Mouse (Mus musculus): Measurements from ENCODE around the gene Arpin. TPM values are rescaled to one million over a fixed set of nuclear protein-coding genes. Genes with fewer than 3 reads are reported as not detected.
A peak's percentile ranks its signal among the peaks of the same experiment; 100 is the strongest.

The Arpin gene
- polyA plus RNA-seq, 1 experiment from 2014 or later: 22.6 TPM

- Histone ChIP-seq H3K4me2 (replicated peaks; ENCODE audit: low read depth, low read length) (no peak overlapping the region), H3K27ac (ENCODE audit: low read length) (no peak overlapping the region), H3K9me3 (ENCODE audit: low read length) (no peaks in the 10 kb centered on the region), H3K36me3 (ENCODE audit: insufficient read depth, low read length) (peaks cover 10% of the 10 kb centered on the region; the same call in 1 of the 2 replicates), H3K4me3 (ENCODE audit: low read depth, low read length) (no peak overlapping the region), H3K9ac (replicated peaks; ENCODE audit: low read depth) (no peak overlapping the region), H3K4me1 (ENCODE audit: insufficient read depth, low read depth, low read length) (no peaks in the 10 kb centered on the region), H3K27me3 (replicated peaks; ENCODE audit: insufficient read depth, low read length) (no peaks in the 10 kb centered on the region)
- 90% methylated on average over 2 of the region's 2 CpGs for WGBS
- no peak for ATAC-seq
- TF ChIP-seq EP300 (IDR thresholded peaks at IDR 0.05) (no peak), CTCF (IDR thresholded peaks at IDR 0.05) (no peak)
- DNase-seq (ENCODE audit: low spot score): no peak
Measured at GRCm38 (mm10) chr7:79928516-79929052, 6.6 kb downstream of the Arpin start.

- peak; percentile 94 for DNase-seq (ENCODE audit: low spot score)
- no peaks in the 10 kb centered on the region for H3K9me3 ChIP-seq (ENCODE audit: low read length)
- peak within 1 kb of the TSS; percentile 68 for H3K9ac ChIP-seq (replicated peaks; ENCODE audit: low read depth)
- H3K4me3 ChIP-seq (ENCODE audit: low read depth, low read length): peak within 1 kb of the TSS; percentile 68
- no peaks in the 10 kb centered on the region for H3K36me3 ChIP-seq (ENCODE audit: insufficient read depth, low read length)
- TF ChIP-seq CTCF (IDR thresholded peaks at IDR 0.05) (no peak), EP300 (IDR thresholded peaks at IDR 0.05) (no peak; the same call in 1 of the 2 replicates)
- WGBS: 2% methylated on average over 34 of the region's 34 CpGs
- H3K4me1 ChIP-seq (ENCODE audit: insufficient read depth, low read depth, low read length): no peaks in the 10 kb centered on the region; the same call in 1 of the 2 replicates
- H3K27me3 ChIP-seq (replicated peaks; ENCODE audit: insufficient read depth, low read length): no peaks in the 10 kb centered on the region
- peak within 1 kb of the TSS; percentile 61 for H3K27ac ChIP-seq (ENCODE audit: low read length)
- H3K4me2 ChIP-seq (replicated peaks; ENCODE audit: low read depth, low read length): peak within 1 kb of the TSS; percentile 68
- peak; percentile 98 for ATAC-seq
Measured at GRCm38 (mm10) chr7:79920344-79920983, 14.7 kb downstream of the Arpin start, which contains the start of gene Ap3s2. Ap3s2 (minus strand) TSS chr7:79920649.

- H3K4me3 ChIP-seq (ENCODE audit: low read depth, low read length): no peak overlapping the region
- TF ChIP-seq EP300 (IDR thresholded peaks at IDR 0.05) (no peak), CTCF (IDR thresholded peaks at IDR 0.05) (peak; percentile 78)
- ATAC-seq (peak; percentile 35), DNase-seq (ENCODE audit: low spot score) (peak; percentile 79)
- H3K9me3 ChIP-seq (ENCODE audit: low read length): no peaks in the 10 kb centered on the region
- WGBS: 74% methylated on average over 3 of the region's 3 CpGs
- H3K27ac ChIP-seq (ENCODE audit: low read length): no peak overlapping the region
- no peaks in the 10 kb centered on the region for H3K4me1 ChIP-seq (ENCODE audit: insufficient read depth, low read depth, low read length)
- no peak overlapping the region for H3K4me2 ChIP-seq (replicated peaks; ENCODE audit: low read depth, low read length)
- H3K36me3 ChIP-seq (ENCODE audit: insufficient read depth, low read length): peaks cover 11% of the 10 kb centered on the region; the same call in 1 of the 2 replicates
- H3K9ac ChIP-seq (replicated peaks; ENCODE audit: low read depth): no peak overlapping the region
- H3K27me3 ChIP-seq (replicated peaks; ENCODE audit: insufficient read depth, low read length): no peaks in the 10 kb centered on the region
Measured at GRCm38 (mm10) chr7:79914556-79914955, 20.6 kb downstream of the Arpin start.

GRCm38 (mm10) chr7:79907356-79907755, 27.8 kb downstream of the Arpin start:
- ATAC-seq (no peak), DNase-seq (ENCODE audit: low spot score) (no peak)
- Histone ChIP-seq H3K4me2 (replicated peaks; ENCODE audit: low read depth, low read length) (no peak overlapping the region), H3K9me3 (ENCODE audit: low read length) (no peaks in the 10 kb centered on the region), H3K27me3 (replicated peaks; ENCODE audit: insufficient read depth, low read length) (no peaks in the 10 kb centered on the region), H3K4me1 (ENCODE audit: insufficient read depth, low read depth, low read length) (no peaks in the 10 kb centered on the region), H3K27ac (ENCODE audit: low read length) (no peak overlapping the region), H3K36me3 (ENCODE audit: insufficient read depth, low read length) (peaks cover 15% of the 10 kb centered on the region; the same call in 1 of the 2 replicates), H3K4me3 (ENCODE audit: low read depth, low read length) (no peak overlapping the region), H3K9ac (replicated peaks; ENCODE audit: low read depth) (no peak overlapping the region)
- TF ChIP-seq CTCF (IDR thresholded peaks at IDR 0.05) (no peak), EP300 (IDR thresholded peaks at IDR 0.05) (no peak)
- 48% methylated on average over 2 of the region's 2 CpGs for WGBS

GRCm38 (mm10) chr7:79906914-79907313, 28.2 kb downstream of the Arpin start:
- ATAC-seq (no peak), DNase-seq (ENCODE audit: low spot score) (no peak)
- Histone ChIP-seq H3K27ac (ENCODE audit: low read length) (no peak overlapping the region), H3K27me3 (replicated peaks; ENCODE audit: insufficient read depth, low read length) (no peaks in the 10 kb centered on the region), H3K9me3 (ENCODE audit: low read length) (no peaks in the 10 kb centered on the region), H3K36me3 (ENCODE audit: insufficient read depth, low read length) (peaks cover 15% of the 10 kb centered on the region; the same call in 1 of the 2 replicates), H3K4me2 (replicated peaks; ENCODE audit: low read depth, low read length) (no peak overlapping the region), H3K9ac (replicated peaks; ENCODE audit: low read depth) (no peak overlapping the region), H3K4me3 (ENCODE audit: low read depth, low read length) (no peak overlapping the region), H3K4me1 (ENCODE audit: insufficient read depth, low read depth, low read length) (no peaks in the 10 kb centered on the region)
- TF ChIP-seq EP300 (IDR thresholded peaks at IDR 0.05) (no peak), CTCF (IDR thresholded peaks at IDR 0.05) (no peak)
- 88% methylated on average over 3 of the region's 3 CpGs for WGBS

GRCm38 (mm10) chr7:79905193-79905592, 30.0 kb downstream of the Arpin start:
- H3K27me3 ChIP-seq (replicated peaks; ENCODE audit: insufficient read depth, low read length): no peaks in the 10 kb centered on the region
- no peak for ATAC-seq
- no peaks in the 10 kb centered on the region for H3K4me1 ChIP-seq (ENCODE audit: insufficient read depth, low read depth, low read length)
- WGBS: 89% methylated on average over 4 of the region's 4 CpGs
- no peak overlapping the region for H3K4me2 ChIP-seq (replicated peaks; ENCODE audit: low read depth, low read length)
- H3K36me3 ChIP-seq (ENCODE audit: insufficient read depth, low read length): 0 out of 2 replicates have a peak, but pooled peaks cover 7% of the 10 kb centered on the region
- H3K9me3 ChIP-seq (ENCODE audit: low read length): no peaks in the 10 kb centered on the region
- TF ChIP-seq EP300 (IDR thresholded peaks at IDR 0.05) (no peak), CTCF (IDR thresholded peaks at IDR 0.05) (no peak)
- H3K4me3 ChIP-seq (ENCODE audit: low read depth, low read length): no peak overlapping the region
- no peak overlapping the region for H3K9ac ChIP-seq (replicated peaks; ENCODE audit: low read depth)
- H3K27ac ChIP-seq (ENCODE audit: low read length): no peak overlapping the region
- DNase-seq (ENCODE audit: low spot score): no peak
